Comparison of ENCODE assay signal across 9 mouse cellular contexts in the genomic region with DNA sequence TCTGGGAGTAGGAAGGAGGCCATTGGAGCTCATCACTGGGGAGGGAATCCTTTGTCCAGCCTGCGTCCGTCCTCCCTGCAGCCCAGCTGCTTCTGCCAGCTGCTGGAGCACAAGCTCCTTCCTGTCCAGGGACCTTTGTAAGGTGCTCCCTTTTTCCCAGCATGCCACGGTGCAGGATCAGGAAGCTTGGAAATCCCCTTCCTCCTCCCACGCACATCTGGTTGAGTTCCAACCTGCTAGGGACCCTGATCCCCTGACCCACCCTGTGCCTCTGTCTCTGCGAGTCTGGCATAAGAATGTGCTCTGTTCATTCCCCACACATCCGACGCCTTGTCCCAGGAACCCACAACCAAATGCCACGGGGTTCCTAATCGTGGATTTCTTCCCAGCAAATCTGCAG. TPM values are rescaled to one million over a fixed set of nuclear protein-coding genes. Genes with fewer than 3 reads are reported as not detected.
DNase-seq lines count a peak whose midpoint lies in the region; ATAC-seq and TF ChIP-seq lines count a peak whose summit lies in the region.
"Had no signal": no experiment of that assay in that cellular context is flagged by ENCODE, and none has a peak within 500 bp of the region (broad histone marks: within the 10 kb centered on the region; RNA-seq: fewer than 3 reads in every experiment).

No protein-coding gene starts in this region.

- ATAC-seq in embryonic facial prominence, embryonic 15.5 days (ENCODE audit: insufficient number of reproducible peaks, low FRiP score, low TSS enrichment, low read depth): no peak
- no peak for ATAC-seq in hindbrain, embryonic 16.5 days
- no peak for ATAC-seq in midbrain, embryonic 14.5 days (ENCODE audit: low FRiP score, low TSS enrichment)
- ATAC-seq: Patski had no signal

- no peaks in the 10 kb centered on the region for H3K9me3 ChIP-seq in embryonic facial prominence, embryonic 15.5 days (replicated peaks)
- no peaks in the 10 kb centered on the region for H3K9me3 ChIP-seq in hindbrain, embryonic 16.5 days (ENCODE audit: control insufficient read depth, low read length)
- H3K9me3 ChIP-seq in midbrain, embryonic 14.5 days (ENCODE audit: control insufficient read depth, low read length): no peaks in the 10 kb centered on the region

- peak overlapping the region; percentile 96 for H3K27ac ChIP-seq in layer of hippocampus, adult 2 months
- H3K27ac ChIP-seq in embryonic facial prominence, embryonic 15.5 days (replicated peaks): peak overlapping the region; percentile 86
- H3K27ac ChIP-seq in hindbrain, embryonic 16.5 days (ENCODE audit: low read depth, low read length): peak overlapping the region; percentile 81
- H3K27ac ChIP-seq in midbrain, embryonic 14.5 days (replicated peaks; ENCODE audit: low read depth, low read length): peak overlapping the region; percentile 45; the same call in 1 of the 2 replicates

- H3K4me1 ChIP-seq in embryonic facial prominence, embryonic 15.5 days: peaks cover 98% of the 10 kb centered on the region
- peaks cover 52% of the 10 kb centered on the region for H3K4me1 ChIP-seq in hindbrain, embryonic 16.5 days (ENCODE audit: control insufficient read depth, insufficient read depth, low read depth, low read length)
- peaks cover 25% of the 10 kb centered on the region for H3K4me1 ChIP-seq in midbrain, embryonic 14.5 days (ENCODE audit: control insufficient read depth, insufficient read depth, low read length)

- no peak for TF ChIP-seq CTCF in layer of hippocampus, adult 2 months (conservative IDR thresholded peaks at IDR 0.05)

- H3K4me2 ChIP-seq in embryonic facial prominence, embryonic 15.5 days (replicated peaks): no peak overlapping the region
- no peak overlapping the region for H3K4me2 ChIP-seq in hindbrain, embryonic 16.5 days (ENCODE audit: low read length)
- no peak overlapping the region for H3K4me2 ChIP-seq in midbrain, embryonic 14.5 days (ENCODE audit: low read length)

- 67% methylated on average over 9 of the region's 9 CpGs for WGBS in embryonic facial prominence, embryonic 15.5 days
- 62% methylated on average over 9 of the region's 9 CpGs for WGBS in hindbrain, embryonic 16.5 days
- 86% methylated on average over 9 of the region's 9 CpGs for WGBS in midbrain, embryonic 14.5 days

- no peak overlapping the region for H3K4me3 ChIP-seq in layer of hippocampus, adult 2 months
- H3K4me3 ChIP-seq in embryonic facial prominence, embryonic 15.5 days (replicated peaks): no peak overlapping the region
- no peak overlapping the region for H3K4me3 ChIP-seq in hindbrain, embryonic 16.5 days (ENCODE audit: low read length)
- no peak overlapping the region for H3K4me3 ChIP-seq in midbrain, embryonic 14.5 days (replicated peaks; ENCODE audit: low read depth, low read length)

- no peak for DNase-seq in layer of hippocampus, adult 2 months (ENCODE audit: low spot score in 2 of 2)
- no peak for DNase-seq in layer of hippocampus, postnatal 14 days (ENCODE audit: low spot score in 2 of 2)
- no peak for DNase-seq in midbrain, embryonic 14.5 days
- no peak for DNase-seq in thymus, postnatal 14 days
- no peak for DNase-seq in yolk sac, embryonic 10.5 days (ENCODE audit: low spot score)
- no peak for DNase-seq in frontal cortex, postnatal 14 days (ENCODE audit: low spot score in 2 of 2)

- peaks cover 46% of the 10 kb centered on the region for H3K36me3 ChIP-seq in embryonic facial prominence, embryonic 15.5 days
- H3K36me3 ChIP-seq in hindbrain, embryonic 16.5 days (ENCODE audit: control insufficient read depth, insufficient read depth, low read length): peaks cover 12% of the 10 kb centered on the region
- peaks cover 20% of the 10 kb centered on the region for H3K36me3 ChIP-seq in midbrain, embryonic 14.5 days (ENCODE audit: control insufficient read depth, insufficient read depth, low read length)

- no peaks in the 10 kb centered on the region for H3K27me3 ChIP-seq in embryonic facial prominence, embryonic 15.5 days
- peaks cover 3% of the 10 kb centered on the region; the same call in 1 of the 2 replicates for H3K27me3 ChIP-seq in hindbrain, embryonic 16.5 days (replicated peaks; ENCODE audit: control insufficient read depth, insufficient read depth, low read length)
- H3K27me3 ChIP-seq in midbrain, embryonic 14.5 days (ENCODE audit: control insufficient read depth, insufficient read depth, low read length): peaks cover 18% of the 10 kb centered on the region; the same call in 1 of the 2 replicates
- H3K27me3 ChIP-seq: Patski had no signal

- H3K9ac ChIP-seq in embryonic facial prominence, embryonic 15.5 days: no peak overlapping the region
- no peak overlapping the region for H3K9ac ChIP-seq in hindbrain, embryonic 16.5 days (ENCODE audit: low read depth, low read length)
- no peak overlapping the region for H3K9ac ChIP-seq in midbrain, embryonic 14.5 days (replicated peaks; ENCODE audit: low read length)

RNA-seq across cellular contexts. Expression of gene Smim24, which starts 18.1 kb away (rescaled TPM):
- total RNA-seq in layer of hippocampus, adult 2 months (2021): 1 to 10 TPM; 1.9 to 2.1 TPM
- total RNA-seq in layer of hippocampus, postnatal 14 days (2021): 1 to 10 TPM; 1.1 to 1.5 TPM
- polyA plus RNA-seq in embryonic facial prominence, embryonic 15.5 days (2015; fragmentation: Nextera tagmentation; extraction: Ambion mirVana): 5.0 and 8.3 TPM in 2 replicates
- 1.6 and 2.3 TPM in 2 replicates for polyA plus RNA-seq in hindbrain, embryonic 16.5 days (2015; fragmentation: Nextera tagmentation; extraction: Ambion mirVana)
- polyA plus RNA-seq in midbrain, embryonic 14.5 days (2014; fragmentation: Nextera tagmentation; extraction: Ambion mirVana): 1.0 and 1.2 TPM in 2 replicates

RNA-seq across cellular contexts. Expression of gene Gm48552, which starts 22.2 kb away (rescaled TPM):
- 1 to 10 TPM; 5.5 to 8.1 TPM for total RNA-seq in layer of hippocampus, adult 2 months (2021)
- total RNA-seq in layer of hippocampus, postnatal 14 days (2021): 1 to 10 TPM; 2.8 to 5.4 TPM
- 1.6 and 2.9 TPM in 2 replicates for polyA plus RNA-seq in embryonic facial prominence, embryonic 15.5 days (2015; fragmentation: Nextera tagmentation; extraction: Ambion mirVana)
- polyA plus RNA-seq in hindbrain, embryonic 16.5 days (2015; fragmentation: Nextera tagmentation; extraction: Ambion mirVana): 1.5 and 2.2 TPM in 2 replicates
- polyA plus RNA-seq in midbrain, embryonic 14.5 days (2014; fragmentation: Nextera tagmentation; extraction: Ambion mirVana): 1.3 and 2.9 TPM in 2 replicates

RNA-seq across cellular contexts. Expression of gene Gm48551, which starts 26.7 kb away (rescaled TPM):
- 1 to 10 TPM; 4.4 to 6.1 TPM for total RNA-seq in layer of hippocampus, adult 2 months (2021)
- total RNA-seq in layer of hippocampus, postnatal 14 days (2021): 1 to 10 TPM; 3.1 to 4.5 TPM
- polyA plus RNA-seq in embryonic facial prominence, embryonic 15.5 days (2015; fragmentation: Nextera tagmentation; extraction: Ambion mirVana): 3.1 and 3.2 TPM in 2 replicates
- polyA plus RNA-seq in hindbrain, embryonic 16.5 days (2015; fragmentation: Nextera tagmentation; extraction: Ambion mirVana): 7.9 and 9.4 TPM in 2 replicates
- 4.5 and 8.2 TPM in 2 replicates for polyA plus RNA-seq in midbrain, embryonic 14.5 days (2014; fragmentation: Nextera tagmentation; extraction: Ambion mirVana)

RNA-seq across cellular contexts. Expression of gene Dohh, which starts 26.8 kb away (rescaled TPM):
- 10 to 100 TPM; 75.9 to 79.7 TPM for total RNA-seq in layer of hippocampus, adult 2 months (2021)
- total RNA-seq in layer of hippocampus, postnatal 14 days (2021): 10 to 100 TPM; 73.7 to 74.3 TPM
- polyA plus RNA-seq in embryonic facial prominence, embryonic 15.5 days (2015; fragmentation: Nextera tagmentation; extraction: Ambion mirVana): 83.1 and 85.2 TPM in 2 replicates
- 99.8 and 108 TPM in 2 replicates for polyA plus RNA-seq in hindbrain, embryonic 16.5 days (2015; fragmentation: Nextera tagmentation; extraction: Ambion mirVana)
- 59.5 and 79.6 TPM in 2 replicates for polyA plus RNA-seq in midbrain, embryonic 14.5 days (2014; fragmentation: Nextera tagmentation; extraction: Ambion mirVana)

RNA-seq across cellular contexts. Expression of gene Fzr1, which starts 32.7 kb away (rescaled TPM):
- total RNA-seq in layer of hippocampus, adult 2 months (2021): 10 to 100 TPM; 70.1 to 72.0 TPM
- 10 to 100 TPM; 68.6 to 73.2 TPM for total RNA-seq in layer of hippocampus, postnatal 14 days (2021)
- 98.8 and 102 TPM in 2 replicates for polyA plus RNA-seq in embryonic facial prominence, embryonic 15.5 days (2015; fragmentation: Nextera tagmentation; extraction: Ambion mirVana)
- polyA plus RNA-seq in hindbrain, embryonic 16.5 days (2015; fragmentation: Nextera tagmentation; extraction: Ambion mirVana): 149 and 156 TPM in 2 replicates
- 122 and 146 TPM in 2 replicates for polyA plus RNA-seq in midbrain, embryonic 14.5 days (2014; fragmentation: Nextera tagmentation; extraction: Ambion mirVana)

Comparison
In these comparisons a context has a peak if more than half of its experiments do, and no peak if none do; other contexts are left out.
1. H3K27ac ChIP-seq: peak in every context shown above with its lines; median percentile 96 in layer of hippocampus, adult 2 months; 86 in embryonic facial prominence, embryonic 15.5 days; 81 in hindbrain, embryonic 16.5 days; 45 in midbrain, embryonic 14.5 days.